Mouse (Mus musculus) ovary, postnatal 10 days (tissue): ENCODE data around the gene Iffo2.
"Not testable (repeated sequence)": the region's sequence is repeated elsewhere in the genome, so short reads cannot be mapped to it uniquely, and the experiment has no call there.

Experiments used
- DNase-seq: peaks from one replicate; pipeline ENCODE4 v3.0.0; 2022; ENCODE audit warnings: low spot score

The Iffo2 gene

GRCm38 (mm10) chr4:139530248-139530647, at the start of gene Iffo2:
Gene Iffo2, plus strand, starts transcription at chr4:139530548.
- DNase-seq = not testable (repeated sequence)

GRCm38 (mm10) chr4:139481400-139481799, 48.9 kb upstream of the Iffo2 start:
- DNase-seq = no peak

GRCm38 (mm10) chr4:139483461-139484105, 46.8 kb upstream of the Iffo2 start:
- DNase-seq = no peak

GRCm38 (mm10) chr4:139484496-139484895, 45.9 kb upstream of the Iffo2 start:
- no peak for DNase-seq

- DNase-seq = no peak
Observed at GRCm38 (mm10) chr4:139487085-139487484, 43.3 kb upstream of the Iffo2 start.

GRCm38 (mm10) chr4:139488325-139488724, 42.0 kb upstream of the Iffo2 start:
- DNase-seq = no peak

- no peak for DNase-seq
Observed at GRCm38 (mm10) chr4:139489946-139490345, 40.4 kb upstream of the Iffo2 start.

- no peak for DNase-seq
Observed at GRCm38 (mm10) chr4:139490413-139491055, 39.8 kb upstream of the Iffo2 start.

GRCm38 (mm10) chr4:139491541-139492170, 38.7 kb upstream of the Iffo2 start:
- DNase-seq = no peak

- no peak for DNase-seq
Observed at GRCm38 (mm10) chr4:139492258-139492833, 38.0 kb upstream of the Iffo2 start.

- DNase-seq = no peak
Observed at GRCm38 (mm10) chr4:139493227-139494025, 36.9 kb upstream of the Iffo2 start.

GRCm38 (mm10) chr4:139500814-139501213, 29.5 kb upstream of the Iffo2 start:
- no peak for DNase-seq

- DNase-seq = no peak
Observed at GRCm38 (mm10) chr4:139501702-139502101, 28.6 kb upstream of the Iffo2 start.

- no peak for DNase-seq
Observed at GRCm38 (mm10) chr4:139503919-139504318, 26.4 kb upstream of the Iffo2 start.

GRCm38 (mm10) chr4:139505716-139506115, 24.6 kb upstream of the Iffo2 start:
- DNase-seq = no peak

- no peak for DNase-seq
Observed at GRCm38 (mm10) chr4:139506727-139507126, 23.6 kb upstream of the Iffo2 start.

GRCm38 (mm10) chr4:139509069-139509468, 21.3 kb upstream of the Iffo2 start:
- no peak for DNase-seq

- DNase-seq = no peak
Observed at GRCm38 (mm10) chr4:139511557-139511956, 18.8 kb upstream of the Iffo2 start.

GRCm38 (mm10) chr4:139512985-139513384, 17.4 kb upstream of the Iffo2 start:
- no peak for DNase-seq

- no peak for DNase-seq
Observed at GRCm38 (mm10) chr4:139519221-139519620, 11.1 kb upstream of the Iffo2 start.

- no peak for DNase-seq
Observed at GRCm38 (mm10) chr4:139521926-139522325, 8.4 kb upstream of the Iffo2 start.

- no peak for DNase-seq
Observed at GRCm38 (mm10) chr4:139526475-139526874, 3.9 kb upstream of the Iffo2 start.
